Mouse (Mus musculus) spleen, adult 18-20 months (tissue): ENCODE data around the gene Gm9903.
A peak's percentile ranks its signal among the peaks of the same experiment; 100 is the strongest.

Source experiments
- DNase-seq, 2 experiments: peaks; one replicate each; pipeline ENCODE4 v3.0.0; 2022; ENCODE audit warnings: mixed read lengths in 2 of 2

Gm9903 gene

DNA sequence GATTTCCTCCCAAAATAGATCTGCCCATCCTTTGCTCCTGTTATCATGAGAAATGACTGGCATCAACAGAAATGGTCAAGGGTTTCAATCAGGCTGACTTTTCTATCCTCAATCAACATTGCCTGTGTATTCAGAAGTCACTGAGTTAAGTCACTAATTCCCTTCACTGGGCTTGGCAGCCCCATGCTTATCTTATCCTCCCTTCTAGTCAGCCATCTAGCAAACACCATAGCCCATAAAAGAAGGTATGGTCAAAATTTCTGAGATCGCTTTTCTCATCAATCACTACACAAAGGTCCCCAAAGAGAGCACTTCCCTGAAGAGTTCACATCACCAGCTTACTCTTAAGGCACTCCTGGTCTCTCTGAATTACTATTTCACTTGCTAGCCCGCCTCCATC is 21.3 kb downstream of the Gm9903 start:
- no peak for DNase-seq

DNA sequence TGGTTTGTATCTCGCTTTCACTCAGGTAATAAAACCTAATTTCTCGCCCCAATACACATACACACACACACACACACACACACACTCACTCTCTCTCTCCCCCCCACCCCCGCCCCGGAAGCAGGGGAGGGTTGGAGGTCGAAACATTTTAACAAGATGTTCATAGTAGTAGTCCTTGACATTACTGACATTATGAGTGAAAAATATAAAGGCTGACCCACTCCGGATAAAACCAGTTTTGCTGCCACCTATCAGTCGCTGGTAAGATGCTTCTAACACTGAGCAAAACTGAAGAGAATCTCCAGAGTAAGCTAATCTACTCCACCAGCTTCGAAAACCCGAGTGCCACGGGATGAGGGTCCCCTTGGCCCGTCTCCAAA is 21.8 kb downstream of the Gm9903 start:
- no peak for DNase-seq

- DNase-seq = peak; percentile 93 to 94
These were observed 22.4 kb downstream of the Gm9903 start, which contains the start of gene Slbp for GRCm38 (mm10) chr5:33651921-33652782. TSS of gene Slbp (minus strand) at chr5:33652574.

- DNase-seq = no peak
These were observed 23.1 kb downstream of the Gm9903 start for GRCm38 (mm10) chr5:33652783-33653173.

DNA sequence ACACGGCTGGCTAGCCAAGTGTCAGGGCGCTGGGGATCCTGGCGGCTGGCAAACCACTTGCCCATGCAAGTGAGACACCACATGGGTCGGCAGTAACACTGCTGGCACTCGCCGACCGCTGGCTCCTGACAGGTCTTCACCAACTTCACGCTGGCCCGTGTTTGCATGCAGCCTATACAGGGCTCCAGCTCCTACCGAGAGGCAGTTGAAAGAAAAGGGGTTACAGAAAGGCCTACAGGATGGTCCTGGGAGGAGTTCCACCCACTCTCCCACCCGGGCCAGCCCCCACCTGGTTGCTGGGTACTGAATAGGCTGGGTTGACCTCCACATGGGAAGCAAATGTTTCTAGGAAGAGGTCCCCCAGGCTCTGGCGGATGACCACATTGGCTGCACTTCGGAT is 24.7 kb downstream of the Gm9903 start:
- no peak for DNase-seq

DNA sequence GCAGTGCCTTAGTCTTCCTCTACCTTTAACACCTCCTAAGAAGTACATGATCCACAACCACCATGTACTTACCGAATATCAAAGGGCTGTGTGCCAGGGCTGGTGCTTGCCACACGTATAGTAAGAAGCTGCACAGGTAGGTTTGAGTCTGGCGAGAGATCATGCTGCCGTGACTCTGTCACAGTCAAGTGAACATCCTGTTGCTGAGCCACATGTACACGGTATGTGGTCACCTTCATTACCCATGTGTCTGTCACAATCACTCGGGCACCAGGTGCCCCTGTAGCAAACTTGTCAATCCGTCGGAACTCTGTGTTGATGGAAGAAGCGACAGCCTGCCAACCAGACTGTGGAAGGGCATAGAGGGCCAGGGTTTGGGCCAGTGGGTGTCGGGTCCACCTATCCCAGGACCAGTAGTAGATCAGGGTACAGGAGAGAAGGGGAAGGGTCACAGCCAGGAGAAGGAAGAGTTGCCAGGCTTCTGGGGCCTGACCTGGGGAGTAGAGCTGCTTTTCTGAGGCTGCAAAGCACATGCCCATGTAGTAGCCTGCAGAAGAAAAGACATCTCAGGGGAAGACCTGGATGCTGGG is 25.6 kb downstream of the Gm9903 start:
- peak in 1 of 2 experiments; percentile 11 for DNase-seq

- no peak for DNase-seq
These were observed 27.0 kb downstream of the Gm9903 start for GRCm38 (mm10) chr5:33656739-33657138.

GRCm38 (mm10) chr5:33657251-33657786 is 27.6 kb downstream of the Gm9903 start:
- DNase-seq = no peak

- DNase-seq = peak; percentile 88 to 95
These were observed 28.3 kb downstream of the Gm9903 start, which contains the start of the genes Tacc3 and Tmem129 for GRCm38 (mm10) chr5:33657787-33658663. TSS of gene Tacc3 (plus strand) at chr5:33658128. TSS of gene Tmem129 (minus strand) at chr5:33658416.

- no peak for DNase-seq
These were observed 28.9 kb downstream of the Gm9903 start for GRCm38 (mm10) chr5:33658664-33659050.

GRCm38 (mm10) chr5:33668223-33668622 is 38.5 kb downstream of the Gm9903 start:
- peak in 1 of 2 experiments; percentile 46 for DNase-seq

DNA sequence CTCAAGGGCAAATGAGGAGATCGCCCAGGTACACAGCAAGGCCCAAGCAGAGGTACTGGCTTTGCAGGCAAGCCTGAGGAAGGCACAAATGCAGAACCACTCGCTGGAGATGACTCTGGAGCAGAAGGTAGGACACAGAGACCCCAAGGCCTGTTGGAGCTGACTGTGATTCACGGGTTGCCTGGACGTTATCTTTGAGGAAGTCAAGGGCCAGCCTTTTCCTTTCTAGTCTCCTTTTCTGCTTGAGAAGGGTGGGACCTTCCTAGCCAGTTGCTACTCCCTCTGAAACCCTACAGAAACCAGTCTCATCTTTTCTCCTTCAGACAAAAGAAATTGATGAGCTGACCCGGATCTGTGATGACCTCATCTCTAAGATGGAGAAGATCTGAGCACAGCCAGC is 41.9 kb downstream of the Gm9903 start:
- DNase-seq = no peak

DNA sequence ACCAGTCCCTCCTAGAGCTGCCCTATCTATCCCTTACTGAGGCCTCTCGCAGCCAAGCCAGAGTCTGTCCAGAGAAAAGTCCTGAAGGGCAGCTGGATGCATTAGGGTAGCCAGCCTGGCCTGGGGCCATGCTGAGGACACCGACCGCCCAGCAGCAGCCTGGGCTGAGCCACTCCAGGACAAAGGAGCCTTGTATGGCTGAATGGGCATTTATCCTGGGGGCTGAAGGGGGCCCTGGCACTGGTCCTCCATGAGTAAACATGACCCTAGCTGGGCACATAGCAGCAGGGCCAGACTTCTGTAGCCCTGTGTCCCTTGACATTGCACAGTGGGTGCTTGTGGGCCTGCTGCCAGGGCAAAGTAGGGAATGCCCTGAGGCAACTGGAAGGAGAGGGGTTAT is 44.7 kb downstream of the Gm9903 start:
- DNase-seq = no peak

- DNase-seq = peak in 1 of 2 experiments; percentile 48
These were observed 46.2 kb downstream of the Gm9903 start for GRCm38 (mm10) chr5:33675964-33676363.

- DNase-seq = no peak
These were observed 48.5 kb downstream of the Gm9903 start for GRCm38 (mm10) chr5:33678244-33678643.

DNA sequence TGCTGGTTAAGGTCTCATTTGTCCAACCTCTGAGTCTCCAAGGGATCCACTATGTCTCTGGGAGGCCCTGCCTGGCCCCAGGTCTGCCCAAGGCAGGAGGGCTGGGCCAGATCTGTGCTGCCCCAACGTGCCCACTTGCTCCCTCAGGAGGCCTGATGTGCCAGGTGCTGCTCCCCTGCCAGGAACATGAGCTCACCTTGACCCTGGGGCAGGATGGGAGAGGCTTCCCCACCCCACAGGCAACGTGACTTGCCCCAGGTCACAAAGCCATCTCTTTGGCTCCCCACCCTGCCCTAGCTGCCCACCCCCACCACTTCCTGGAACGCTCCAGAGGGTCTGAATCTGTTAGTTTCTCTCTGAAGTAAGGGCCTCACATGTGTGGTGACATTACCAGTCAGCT is 51.3 kb downstream of the Gm9903 start:
- DNase-seq = no peak
